Mouse (Mus musculus): Measurements from ENCODE around the gene Nup107. TPM values are rescaled to one million over a fixed set of nuclear protein-coding genes. Genes with fewer than 3 reads are reported as not detected.

Nup107 gene
- total RNA-seq, 2 experiments from 2014 or later = 15.0 to 15.4 TPM

DNA sequence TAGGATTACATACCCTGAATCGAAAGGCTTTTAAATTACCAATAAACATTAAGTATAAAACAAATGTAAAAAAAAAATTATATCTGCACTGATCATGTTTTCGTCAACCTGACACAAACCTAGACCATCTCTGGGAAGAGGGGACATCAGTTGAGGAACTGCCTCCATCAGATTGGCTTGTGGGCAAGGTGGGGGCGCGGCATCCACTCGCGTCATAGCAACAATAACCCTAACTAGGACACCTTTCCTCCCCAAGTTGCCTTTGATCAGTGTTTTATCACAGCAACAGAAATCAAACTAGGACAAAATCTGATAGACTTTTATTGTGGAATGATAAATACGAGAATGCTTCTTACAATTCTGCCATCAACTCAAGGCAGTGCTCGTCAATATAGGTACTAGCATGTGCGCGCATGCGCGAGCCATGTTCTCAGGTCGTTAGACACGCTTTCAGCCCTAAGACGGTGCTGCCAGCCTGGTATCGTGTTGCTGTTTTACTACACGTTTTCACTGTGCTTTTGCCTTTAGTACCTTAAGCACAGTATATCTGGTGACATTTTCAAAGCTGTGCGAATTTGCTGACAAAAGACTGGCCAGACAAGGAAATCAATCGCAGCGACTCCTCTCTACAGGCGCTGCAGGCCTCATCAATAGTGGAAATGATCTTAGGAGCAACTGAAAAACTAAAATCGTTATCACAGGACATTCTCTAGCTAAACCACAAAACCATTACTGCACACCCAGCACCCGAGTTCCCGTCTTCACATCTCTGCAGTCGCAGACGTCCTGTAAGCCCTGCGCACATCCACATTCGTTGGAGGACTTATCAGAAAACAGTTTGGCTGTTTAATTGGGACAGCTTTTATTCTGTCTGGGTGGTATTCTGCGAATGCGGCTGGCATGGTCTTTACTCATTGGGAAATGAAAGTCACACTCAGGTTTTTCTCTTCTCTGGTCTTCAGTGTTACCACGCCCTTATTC, 11.7 kb upstream of the Nup107 start:
- DNase-seq = no peak

DNA sequence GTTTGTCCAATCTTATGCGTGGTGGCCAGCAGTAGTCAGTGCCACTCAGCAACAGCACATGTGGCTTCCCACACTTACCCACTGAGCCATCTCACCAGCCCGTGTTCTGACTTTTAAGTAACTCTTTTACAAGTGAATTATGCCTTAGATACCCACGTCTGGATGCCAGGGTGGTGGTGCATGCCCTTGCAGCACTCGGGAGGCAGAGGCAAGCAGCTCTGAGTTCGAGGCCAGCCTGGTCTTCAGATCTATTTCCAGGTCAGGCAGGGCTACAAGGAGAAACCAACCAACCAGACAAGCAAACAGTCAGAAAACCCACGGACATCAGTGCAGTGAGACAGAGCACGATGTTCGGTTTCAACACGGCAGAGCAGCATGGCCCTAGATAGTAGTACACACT, 9.4 kb upstream of the Nup107 start:
- no peak for DNase-seq

DNA sequence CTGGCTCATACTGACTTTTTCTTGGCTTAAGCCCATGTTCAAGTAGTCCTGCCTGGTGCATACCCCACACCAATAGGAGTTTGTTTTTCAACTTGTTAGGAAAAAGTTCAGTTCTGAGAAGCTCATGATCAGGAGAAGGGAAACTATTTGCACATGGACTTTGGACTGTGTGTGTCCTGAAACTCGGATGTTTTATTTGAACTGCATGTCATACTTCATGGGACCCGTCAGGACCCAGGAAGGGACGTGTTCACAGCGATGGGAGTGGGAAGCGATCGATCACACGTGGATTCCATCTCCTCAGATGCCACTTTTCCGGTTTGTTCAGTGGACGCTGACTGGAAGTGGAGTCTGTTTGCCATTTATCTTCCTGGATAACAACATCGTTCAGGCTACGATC, 7.3 kb upstream of the Nup107 start:
- DNase-seq = no peak

DNA sequence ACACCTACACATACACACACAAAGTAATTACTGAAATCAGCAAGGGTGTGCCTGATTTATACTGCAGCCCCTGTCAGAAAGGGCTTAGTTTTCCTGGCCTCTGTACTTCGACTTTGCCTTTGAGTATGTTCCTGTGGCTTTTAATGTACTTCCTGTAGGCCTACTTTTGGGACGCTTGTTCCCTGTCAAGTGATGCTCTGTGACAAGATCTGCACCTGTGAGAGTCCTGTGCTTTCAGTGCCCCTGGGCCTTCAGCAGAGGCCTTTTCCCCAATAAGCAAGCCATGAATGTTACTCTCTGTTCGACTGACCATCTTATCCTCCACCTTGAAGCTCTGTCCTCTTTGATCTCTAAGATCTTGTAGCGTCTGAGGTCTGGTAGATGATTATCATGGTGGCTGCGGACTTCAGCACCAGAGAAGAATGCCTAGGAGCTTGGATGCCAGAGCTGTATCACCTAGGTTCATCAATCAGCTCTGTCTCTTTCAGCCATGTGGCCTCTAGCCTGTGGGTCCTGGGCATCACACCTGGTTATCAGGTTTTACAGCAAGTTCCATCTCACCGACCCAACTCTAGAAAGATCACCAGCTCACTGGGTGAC, 6.0 kb upstream of the Nup107 start:
- no peak for DNase-seq

DNA sequence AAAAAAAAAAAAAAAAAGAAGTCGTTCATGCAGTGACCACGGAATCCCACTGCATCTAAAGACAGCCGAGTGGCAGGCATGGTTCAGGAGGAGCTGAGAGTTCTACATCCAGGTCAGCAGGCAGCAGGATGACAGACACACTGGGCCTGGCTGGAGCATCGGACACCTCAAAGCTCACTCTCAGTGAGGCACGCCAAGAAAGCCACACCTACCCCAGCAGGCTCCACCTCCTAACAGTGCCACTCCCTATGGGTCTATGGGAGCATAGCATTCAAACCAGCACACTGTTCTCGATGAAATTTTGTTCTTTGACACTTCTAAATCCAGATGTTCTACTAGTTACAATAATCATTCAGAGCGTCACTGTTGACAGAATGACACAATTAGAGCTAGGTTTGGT, 5.2 kb upstream of the Nup107 start:
- DNase-seq = no peak

DNA sequence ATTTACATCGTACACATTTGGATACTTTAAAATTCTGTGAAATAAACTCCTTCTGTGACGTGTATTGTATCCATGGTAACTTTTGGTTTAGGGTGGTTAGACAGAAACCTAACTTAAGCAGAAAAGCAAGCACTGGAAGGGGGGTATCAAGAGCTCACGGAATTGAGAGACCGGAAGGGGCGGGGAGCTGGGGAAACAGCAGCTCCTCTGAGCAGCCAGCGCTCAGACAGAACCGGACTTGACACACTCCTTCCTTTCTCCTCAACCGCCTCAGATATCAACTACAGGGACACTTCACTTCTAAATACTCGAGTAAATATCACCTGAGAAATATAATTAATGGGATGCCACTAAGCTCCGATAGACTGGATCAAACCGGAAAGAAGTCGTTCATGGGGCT, 4.6 kb upstream of the Nup107 start:
- no peak for DNase-seq

DNA sequence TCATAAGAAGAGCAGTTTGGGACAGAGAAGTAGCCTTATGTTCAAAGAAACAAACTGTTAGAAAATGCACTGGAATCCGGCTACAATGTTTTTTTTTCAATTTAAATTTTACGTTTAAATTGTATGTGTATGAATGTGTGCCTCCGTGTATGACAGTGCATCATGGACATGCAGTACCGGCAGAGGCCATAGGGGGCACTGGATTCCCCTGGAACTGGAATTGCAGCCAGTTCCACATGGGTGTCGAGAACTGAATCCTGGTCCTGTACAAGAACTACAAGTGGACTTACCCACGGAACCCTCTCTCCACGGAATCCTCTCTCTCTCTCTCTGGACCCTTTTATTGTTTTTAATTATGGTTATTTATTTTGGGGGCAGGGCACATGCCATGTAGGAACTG, 3.7 kb upstream of the Nup107 start:
- no peak for DNase-seq

DNA sequence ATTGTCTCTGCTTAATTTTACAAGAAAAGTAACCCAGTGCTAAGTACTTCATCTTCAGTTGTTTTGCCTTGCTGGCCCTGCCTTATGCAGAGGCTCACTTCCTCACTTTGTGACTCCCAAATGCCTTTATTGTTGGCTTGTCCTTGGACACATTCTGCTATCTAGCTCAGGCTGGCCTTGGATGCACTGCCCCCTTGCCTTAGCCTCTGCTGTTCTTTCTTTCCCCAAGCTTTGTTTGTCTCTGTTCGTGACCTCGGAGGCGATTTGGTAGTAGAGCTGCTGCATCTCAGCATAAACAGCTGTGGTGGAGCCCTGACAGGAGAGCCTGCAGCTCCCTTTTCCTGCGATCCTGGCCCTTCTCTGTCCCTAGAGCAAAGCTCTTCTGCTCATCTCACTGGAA, 2.7 kb upstream of the Nup107 start:
- DNase-seq = peak; percentile 21 to 37

DNA sequence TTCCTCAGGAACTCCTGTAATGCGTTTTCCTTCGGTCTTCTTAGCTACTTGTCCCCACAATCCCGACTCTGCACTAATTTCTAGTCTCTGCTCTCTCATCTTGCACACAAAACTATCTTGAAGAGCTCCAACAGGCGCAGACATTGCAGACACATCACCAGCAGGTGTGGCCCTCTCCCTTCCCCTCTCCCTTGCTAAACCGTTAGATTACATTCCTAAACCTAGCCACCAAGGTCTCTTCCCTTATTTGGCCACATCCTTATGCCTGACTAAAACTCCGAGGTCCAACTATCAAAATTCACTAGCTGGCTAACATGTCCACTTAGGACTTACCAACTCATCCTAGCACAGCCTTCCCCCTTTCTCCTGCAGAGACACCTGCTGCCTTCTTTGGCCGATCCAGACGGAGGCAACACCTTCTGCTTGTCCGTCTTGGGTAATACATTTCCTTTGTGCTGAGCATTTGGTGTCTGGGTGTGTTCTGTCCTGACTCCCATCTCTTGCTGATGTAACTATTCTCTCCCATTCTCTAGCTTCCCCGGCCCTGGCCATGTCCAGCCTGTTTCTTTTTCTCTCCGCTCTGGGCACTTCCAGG, 1.0 kb upstream of the Nup107 start:
- DNase-seq = no peak

DNA sequence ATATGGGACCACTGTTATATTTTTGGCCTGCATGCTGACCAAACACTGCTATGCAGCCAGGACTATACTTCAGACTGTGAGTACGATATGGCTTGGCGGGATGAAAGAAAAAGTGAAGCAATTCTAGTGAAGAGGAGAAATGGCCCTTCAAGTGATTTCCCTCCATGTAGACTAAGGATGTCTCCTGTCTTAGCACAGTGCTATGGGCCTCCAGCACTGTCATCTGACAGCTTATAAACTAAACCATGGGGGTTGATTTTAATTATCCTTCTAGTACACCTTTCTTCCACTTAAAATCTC, 1.4 kb downstream of the Nup107 start:
- DNase-seq = no peak

DNA sequence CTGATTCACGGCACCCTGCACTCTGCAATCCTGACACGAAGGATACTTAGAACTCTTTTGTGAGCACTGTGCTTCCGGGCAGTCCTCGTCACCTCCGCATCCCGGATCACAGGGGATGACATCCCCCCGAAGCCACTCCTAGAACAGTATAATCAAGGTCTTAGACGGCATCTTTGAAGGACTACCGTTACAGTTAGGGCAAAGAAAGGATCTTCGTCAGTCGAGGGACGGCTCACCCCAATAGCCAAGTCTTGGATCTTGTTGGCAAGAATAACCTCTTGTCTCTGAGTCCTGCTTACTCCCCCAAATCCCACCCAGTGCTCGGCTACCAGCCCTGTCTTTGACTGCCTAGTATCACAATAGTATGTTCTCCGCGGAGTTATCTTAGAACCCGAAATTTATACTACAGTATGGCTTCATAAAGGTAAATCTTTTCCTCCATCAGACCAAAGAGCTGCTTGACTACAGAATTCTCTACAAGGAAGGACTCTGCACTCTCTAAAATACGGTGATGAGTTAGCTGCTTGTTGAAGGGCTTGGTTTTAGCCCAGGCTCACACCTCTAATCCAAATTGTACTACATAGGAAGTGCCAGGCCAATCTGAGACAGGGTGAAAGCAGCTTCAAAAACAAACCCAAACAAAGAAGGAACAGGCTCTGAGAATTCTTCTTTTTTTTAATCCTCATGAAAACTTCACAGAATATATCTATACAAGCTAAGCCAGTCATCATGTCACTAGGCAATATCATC, 1.9 kb downstream of the Nup107 start:
- DNase-seq = no peak

DNA sequence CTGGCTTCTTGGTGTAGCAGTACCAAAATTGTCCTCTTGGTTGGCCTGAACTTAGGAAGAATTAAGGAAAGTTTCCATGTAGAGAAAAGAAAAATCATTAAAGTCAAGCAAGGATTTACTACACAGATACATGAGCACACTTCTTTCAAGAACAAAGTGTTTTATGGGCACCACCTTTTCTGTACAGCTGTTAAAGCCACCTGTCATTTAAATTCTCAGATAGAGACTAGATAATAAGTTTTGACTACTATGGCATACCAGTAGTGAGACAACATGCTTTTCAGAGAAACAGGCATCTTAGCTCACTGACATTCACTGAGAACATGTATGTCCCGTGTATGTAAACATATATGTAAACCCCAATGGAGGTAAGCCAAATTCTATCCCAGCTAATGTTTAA, 2.5 kb downstream of the Nup107 start:
- no peak for DNase-seq

DNA sequence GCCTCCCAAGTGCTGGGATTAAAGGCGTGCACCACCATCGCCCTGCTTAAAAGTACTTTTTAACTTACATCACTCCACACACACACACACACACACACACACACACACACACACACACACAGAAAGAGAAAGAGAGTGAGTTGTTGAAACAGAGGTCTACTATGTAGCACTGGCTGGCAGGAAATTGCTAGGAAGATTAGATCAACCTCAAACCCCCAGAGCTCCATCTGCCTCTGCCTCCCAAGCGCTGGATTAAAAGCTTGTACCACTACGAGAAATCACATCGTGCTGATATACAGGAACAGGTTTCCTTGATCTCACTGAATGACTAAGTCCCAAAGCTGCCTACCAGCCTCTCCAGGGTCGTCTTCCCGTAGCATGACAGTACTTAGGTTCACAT, 7.9 kb downstream of the Nup107 start:
- DNase-seq = no peak

DNA sequence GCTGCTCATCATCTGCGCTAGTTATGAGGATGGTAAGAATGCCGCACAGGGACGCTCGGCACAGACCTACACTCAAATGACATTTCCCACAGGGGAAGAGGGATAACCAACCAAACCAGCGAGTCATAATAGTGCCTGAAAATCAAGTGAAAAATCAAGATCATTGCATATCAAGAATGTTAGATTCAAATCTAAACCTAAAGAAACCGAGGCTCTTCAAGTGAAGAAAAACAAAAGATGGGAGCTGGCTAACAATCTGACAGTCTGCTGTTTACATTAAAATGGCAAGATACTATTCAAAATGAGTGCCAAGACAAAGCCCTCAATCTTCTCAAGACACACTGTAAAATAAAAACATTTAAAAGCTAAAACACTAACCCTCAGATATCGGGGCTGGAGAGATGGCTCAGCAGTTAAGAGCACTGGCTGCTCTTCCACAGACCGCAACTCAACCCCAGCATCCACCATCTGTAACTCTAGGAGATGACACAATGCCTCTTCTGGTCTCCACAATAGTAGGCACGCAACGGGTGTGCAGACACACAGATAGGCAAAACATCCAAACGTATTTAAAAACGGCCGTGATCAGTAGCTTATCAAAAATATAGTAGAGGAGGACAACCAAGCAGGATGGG, 8.6 kb downstream of the Nup107 start:
- DNase-seq = no peak

DNA sequence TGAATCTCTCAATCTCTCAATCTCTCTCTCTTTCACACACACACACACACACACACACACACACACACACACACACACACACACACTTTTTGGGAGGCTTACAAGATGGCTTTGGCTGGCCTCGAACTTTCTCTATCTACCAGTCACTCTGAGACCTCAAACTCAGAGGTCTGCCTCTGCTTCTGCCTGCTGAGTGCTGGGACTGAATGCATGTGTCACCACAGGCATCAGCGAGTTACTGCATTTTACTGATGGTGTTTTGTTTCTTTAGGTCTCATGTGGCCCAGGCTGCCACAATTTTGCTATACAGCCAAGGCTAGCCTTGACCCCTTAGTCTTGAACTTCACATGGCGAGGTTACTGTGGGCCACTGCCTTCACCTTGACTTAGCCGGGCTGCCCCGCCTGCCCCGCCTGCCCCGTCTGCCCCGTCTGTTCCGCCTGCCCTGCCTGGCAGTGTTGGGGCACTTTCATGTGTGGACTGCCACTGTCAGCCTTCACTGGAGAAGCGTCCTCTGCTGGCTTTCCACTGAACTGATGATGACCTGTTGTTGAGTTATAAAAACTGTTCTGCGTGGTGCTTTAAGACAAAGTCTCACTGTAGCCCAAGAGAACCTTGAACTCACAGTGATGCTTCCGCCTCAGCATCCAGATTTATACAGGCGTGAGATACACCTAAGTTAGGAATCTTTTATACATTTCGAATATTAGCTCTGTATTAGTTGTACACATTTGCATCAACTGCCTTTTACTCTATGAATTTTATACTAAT, 9.8 kb downstream of the Nup107 start:
- DNase-seq = peak in 1 of 2 experiments; percentile 11

DNA sequence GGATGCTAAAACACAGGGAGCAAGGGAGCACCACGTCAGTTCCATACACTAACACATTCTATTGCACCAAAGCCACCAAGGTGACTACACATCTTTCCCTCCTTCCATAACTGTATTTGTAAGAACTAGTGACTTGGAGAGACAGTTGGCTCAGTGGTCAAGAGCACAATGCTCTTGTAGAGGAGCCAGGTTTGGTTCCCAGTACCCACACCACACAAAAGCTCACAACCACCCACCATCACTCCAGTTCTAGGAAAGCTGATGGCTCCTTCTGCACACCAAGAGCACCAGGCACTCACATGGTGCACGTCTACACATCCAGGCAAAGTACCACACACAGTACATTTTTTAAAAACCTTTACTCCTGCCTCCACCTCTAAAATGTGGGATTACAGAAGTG, 10.4 kb downstream of the Nup107 start:
- no peak for DNase-seq

DNA sequence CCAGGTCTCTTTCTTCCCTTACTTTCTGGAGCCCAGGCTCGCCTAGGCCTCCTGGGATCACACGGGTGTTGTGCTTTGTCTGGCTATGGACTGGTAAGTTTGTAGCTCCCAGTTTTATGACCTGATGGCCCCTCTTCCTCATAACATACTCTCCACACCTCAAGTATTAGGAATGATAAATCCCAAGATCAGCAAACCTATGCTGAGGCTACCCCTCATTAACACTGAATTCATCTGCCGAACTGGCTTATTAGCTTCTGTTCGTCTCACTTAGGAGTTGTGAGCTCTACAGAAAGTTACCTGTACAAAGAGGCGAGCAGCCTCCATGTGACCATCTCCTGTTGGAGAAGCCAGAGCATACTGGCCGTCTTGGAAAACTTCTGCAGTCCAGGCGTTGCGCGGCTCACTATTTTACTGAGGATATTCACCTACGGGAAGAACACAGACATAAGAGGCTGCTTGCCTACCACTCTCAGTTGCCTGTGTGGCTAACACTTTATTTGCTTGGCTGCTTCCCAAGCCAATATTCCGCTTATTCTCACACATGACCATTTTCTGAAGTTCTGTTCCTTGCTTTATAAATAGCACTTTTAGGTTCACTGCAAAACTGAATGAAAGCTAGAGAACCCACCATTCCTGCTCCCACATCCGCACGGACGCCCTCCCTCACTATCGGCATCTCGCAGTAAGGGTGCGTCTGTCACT, 11.3 kb downstream of the Nup107 start:
- DNase-seq = no peak

DNA sequence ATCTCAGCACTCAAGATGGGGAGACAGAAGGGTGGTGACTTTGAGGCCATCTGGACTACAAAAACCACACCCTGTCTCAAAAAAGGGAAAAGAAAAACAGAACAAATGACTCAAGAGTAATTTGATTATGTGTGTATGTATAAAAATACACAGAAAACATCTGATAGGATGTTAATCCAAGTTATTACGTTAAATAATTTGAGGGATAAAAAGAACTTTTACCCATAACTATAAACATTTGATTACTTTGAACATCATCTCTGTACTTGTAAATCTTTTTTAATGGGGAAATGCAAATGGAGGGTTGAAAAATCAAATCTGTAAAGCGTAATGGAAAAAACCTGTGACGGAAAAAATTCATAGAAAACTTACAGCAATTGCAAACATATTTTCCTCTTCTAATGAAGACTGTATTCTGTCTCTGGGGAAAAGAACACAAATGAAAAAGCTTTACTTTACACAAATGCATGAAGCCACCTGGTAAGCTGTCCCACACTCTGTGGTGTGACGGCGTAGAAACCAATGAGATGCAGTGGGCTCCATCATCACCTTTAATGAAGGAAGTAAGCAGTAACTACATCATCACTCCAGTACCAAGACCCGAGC, 12.1 kb downstream of the Nup107 start:
- DNase-seq = no peak

DNA sequence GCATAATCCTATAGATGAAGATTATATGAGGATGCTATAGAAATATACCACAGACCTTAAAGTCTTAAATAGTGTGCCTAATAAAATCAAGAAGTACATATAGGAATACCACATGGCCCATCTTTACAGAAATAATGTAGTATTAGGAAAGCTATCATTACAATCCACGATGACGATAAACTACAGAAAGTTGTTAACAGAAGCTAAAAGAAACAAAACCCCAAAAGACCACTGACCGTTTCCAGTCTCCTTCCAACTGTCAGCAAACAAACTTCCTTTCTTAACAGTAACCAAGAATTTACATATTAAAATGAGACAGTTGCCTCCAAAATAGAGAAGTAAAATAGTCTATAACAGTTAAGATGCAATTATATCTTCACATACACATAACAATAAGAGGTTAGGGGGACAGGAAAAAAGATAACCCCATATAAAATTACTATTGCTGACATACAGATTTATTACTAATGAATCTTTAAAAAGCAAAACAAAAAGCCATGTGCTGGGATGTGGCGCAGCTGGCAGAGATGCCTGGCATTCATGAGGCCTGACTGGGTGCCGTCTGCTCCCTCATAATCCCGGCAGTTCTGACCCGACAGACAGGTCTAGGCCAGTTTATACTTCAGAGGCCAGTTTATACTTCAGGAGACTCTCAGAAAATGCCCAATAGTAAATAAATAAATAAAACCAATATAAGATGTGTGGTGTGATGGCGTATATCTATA, 12.8 kb downstream of the Nup107 start:
- no peak for DNase-seq

DNA sequence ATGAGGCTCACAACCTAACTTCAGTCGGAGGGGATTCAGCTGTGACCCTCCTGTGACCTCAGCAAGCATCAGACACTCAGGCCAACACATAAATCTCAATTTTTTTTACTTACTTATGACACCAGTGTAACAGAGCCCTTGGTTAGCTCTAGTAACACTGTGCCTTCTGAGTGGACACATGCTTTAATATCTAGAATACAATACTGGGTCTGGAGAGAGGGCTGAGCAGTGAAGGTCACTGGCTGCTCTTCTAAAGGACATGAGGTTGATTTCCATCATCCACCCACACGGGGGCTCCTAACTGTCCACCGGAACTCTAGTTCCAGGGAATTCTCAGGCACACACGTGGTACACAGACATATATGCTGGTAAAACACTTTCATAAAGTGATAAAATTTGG, 13.6 kb downstream of the Nup107 start:
- no peak for DNase-seq

Data from adrenal gland, postnatal 36 days (tissue).